Mouse (Mus musculus) heart, adult 11 months (tissue): ENCODE measurements at regions not wholly inside any gene's neighbourhood (a gene's known extent, or its start where the extent isn't known, plus 50 kb on each side); places are given as distances from the start of the nearest gene placed in this dataset.

ENCODE experiments used
- DNase-seq: peaks from one replicate; pipeline ENCODE4 v3.0.0; 2022

- DNase-seq: peak; percentile 29
Measured at GRCm38 (mm10) chr3:149811036-149811435, 820.7 kb upstream of the Adgrl2 start.

- peak; percentile 48 for DNase-seq
Measured at GRCm38 (mm10) chr3:149805345-149805744, 815.0 kb upstream of the Adgrl2 start.

GRCm38 (mm10) chr3:149796123-149796522 is 805.8 kb upstream of the Adgrl2 start:
- peak; percentile 33 for DNase-seq

- no peak for DNase-seq
Measured at GRCm38 (mm10) chr3:149791593-149791992, 801.2 kb upstream of the Adgrl2 start.

- no peak for DNase-seq
Measured at GRCm38 (mm10) chr3:149786096-149786495, 795.7 kb upstream of the Adgrl2 start.

- DNase-seq: no peak
Measured at GRCm38 (mm10) chr3:149783903-149784608, 793.7 kb upstream of the Adgrl2 start.

GRCm38 (mm10) chr3:149767847-149768421 is 777.6 kb upstream of the Adgrl2 start:
- DNase-seq: no peak

- DNase-seq: no peak
Measured at GRCm38 (mm10) chr3:149761245-149761644, 770.9 kb upstream of the Adgrl2 start.

- DNase-seq: peak; percentile 69
Measured at GRCm38 (mm10) chr3:149757910-149758592, 767.7 kb upstream of the Adgrl2 start.

GRCm38 (mm10) chr3:149736069-149736468 is 745.7 kb upstream of the Adgrl2 start:
- DNase-seq: no peak

- no peak for DNase-seq
Measured at GRCm38 (mm10) chr3:149726212-149726611, 735.9 kb upstream of the Adgrl2 start.

- DNase-seq: no peak
Measured at GRCm38 (mm10) chr3:149724879-149725278, 734.5 kb upstream of the Adgrl2 start.

GRCm38 (mm10) chr3:149721832-149722231 is 731.5 kb upstream of the Adgrl2 start:
- DNase-seq: peak; percentile 88

- DNase-seq: no peak
Measured at GRCm38 (mm10) chr3:149720306-149720705, 730.0 kb upstream of the Adgrl2 start.

GRCm38 (mm10) chr3:149705724-149706123 is 715.4 kb upstream of the Adgrl2 start:
- no peak for DNase-seq

GRCm38 (mm10) chr3:149705322-149705721 is 715.0 kb upstream of the Adgrl2 start:
- DNase-seq: no peak

- DNase-seq: no peak
Measured at GRCm38 (mm10) chr3:149704478-149704877, 714.1 kb upstream of the Adgrl2 start.

- DNase-seq: no peak
Measured at GRCm38 (mm10) chr3:149683561-149683960, 693.2 kb upstream of the Adgrl2 start.

GRCm38 (mm10) chr3:149682246-149682645 is 691.9 kb upstream of the Adgrl2 start:
- DNase-seq: no peak

- no peak for DNase-seq
Measured at GRCm38 (mm10) chr3:149673926-149674325, 683.6 kb upstream of the Adgrl2 start.

GRCm38 (mm10) chr3:149664624-149665023 is 674.3 kb upstream of the Adgrl2 start:
- DNase-seq: no peak

- no peak for DNase-seq
Measured at GRCm38 (mm10) chr3:149638324-149638723, 648.0 kb upstream of the Adgrl2 start.

- no peak for DNase-seq
Measured at GRCm38 (mm10) chr3:149626186-149626585, 635.8 kb upstream of the Adgrl2 start.

GRCm38 (mm10) chr3:149625497-149625896 is 635.1 kb upstream of the Adgrl2 start:
- no peak for DNase-seq
